Comparison of ENCODE assay signal across 21 mouse cellular contexts in the genomic region with DNA sequence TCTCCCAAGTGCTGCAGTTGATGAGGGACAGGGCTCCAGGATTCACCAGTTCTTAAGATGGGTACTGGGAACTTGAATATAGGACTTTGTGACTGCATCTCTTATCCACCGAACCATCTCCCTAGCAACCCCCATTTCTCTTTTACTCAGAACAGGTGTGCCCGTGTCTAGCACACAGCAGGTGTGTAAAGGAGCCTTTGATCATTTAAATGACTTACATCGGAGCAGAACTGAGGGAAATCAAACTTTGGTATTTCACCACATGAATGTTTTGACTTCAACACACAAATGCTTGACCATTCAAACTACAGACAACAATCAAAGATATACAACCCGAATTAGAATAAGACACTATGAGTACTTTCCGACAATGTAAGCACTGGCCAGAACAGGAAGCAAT.
DNase-seq lines count a peak whose midpoint lies in the region; ATAC-seq and TF ChIP-seq lines count a peak whose summit lies in the region.
"Had no signal": no experiment of that assay in that cellular context is flagged by ENCODE, and none has a peak within 500 bp of the region (broad histone marks: within the 10 kb centered on the region; RNA-seq: fewer than 3 reads in every experiment).

No protein-coding gene starts in this region.

- H3K27me3 ChIP-seq in midbrain, postnatal 0 days (ENCODE audit: insufficient read depth, low read length) = no peaks in the 10 kb centered on the region
- H3K27me3 ChIP-seq: CH12.LX, Patski had no signal

- 76% methylated on average over 5 of the region's 5 CpGs for WGBS in midbrain, postnatal 0 days

- peak overlapping the region; percentile 20 for H3K27ac ChIP-seq in gastrocnemius, adult 2 months
- no peak overlapping the region for H3K27ac ChIP-seq in midbrain, postnatal 0 days (ENCODE audit: low read depth, low read length)

- no peaks in the 10 kb centered on the region for H3K36me3 ChIP-seq in midbrain, postnatal 0 days (ENCODE audit: insufficient read depth, low read length)

- no peaks in the 10 kb centered on the region for H3K9me3 ChIP-seq in midbrain, postnatal 0 days (ENCODE audit: low read length)

- no peak overlapping the region for H3K4me2 ChIP-seq in midbrain, postnatal 0 days (ENCODE audit: low read depth, low read length, poor library complexity, severe bottlenecking)

- no peak overlapping the region for H3K4me3 ChIP-seq in gastrocnemius, adult 2 months
- H3K4me3 ChIP-seq in midbrain, postnatal 0 days (ENCODE audit: low read depth, low read length) = no peak overlapping the region

- no peak for DNase-seq in gastrocnemius, adult 2 months
- DNase-seq in gastrocnemius, adult 18-20 months (ENCODE audit: low spot score) = no peak
- DNase-seq in thymus, postnatal 0 days (ENCODE audit: low spot score) = peak; percentile 16
- no peak for DNase-seq in thymus, postnatal 36 days
- DNase-seq in R1 (ENCODE audit: low read depth, low spot score) = peak; percentile 52
- DNase-seq in midbrain, postnatal 0 days (ENCODE audit: low spot score) = no peak
- DNase-seq: adrenal gland, adult 2 months; adrenal gland, adult 8-10 months; adrenal gland, postnatal 10 days; adrenal gland, postnatal 14 days; adrenal gland, postnatal 25 days; adrenal gland, postnatal 36 days; B cell, adult 2 months; cerebellum, adult 11 months; cerebellum, adult 11-12 months; cerebellum, adult 18-20 months; cerebellum, adult 2 months had no signal

- no peak overlapping the region for H3K9ac ChIP-seq in midbrain, postnatal 0 days (replicated peaks; ENCODE audit: low read length, poor library complexity, severe bottlenecking)

- intact Hi-C loops in gastrocnemius, adult 2 months (cut with DNase I) = no loop called here

- peaks cover 5% of the 10 kb centered on the region; the same call in 1 of the 2 replicates for H3K4me1 ChIP-seq in midbrain, postnatal 0 days (ENCODE audit: insufficient read depth, low read length)

- no peak for TF ChIP-seq CTCF in gastrocnemius, adult 2 months (IDR thresholded peaks at IDR 0.05)
- no peak for TF ChIP-seq CTCF in midbrain, postnatal 0 days (IDR thresholded peaks at IDR 0.05)

- no peak for ATAC-seq in midbrain, postnatal 0 days (ENCODE audit: low FRiP score)
- ATAC-seq: activated CD4-positive, CD25-positive, alpha-beta regulatory T cell, adult 4 months; CD4-positive, CD25-positive, alpha-beta regulatory T cell, adult 4 months; Patski had no signal

Comparison
In these comparisons a context has a peak if more than half of its experiments do, and no peak if none do; other contexts are left out.
1. DNase-seq: peak in thymus, postnatal 0 days (single experiment) and R1 (single experiment); none in gastrocnemius, adult 2 months (single experiment), gastrocnemius, adult 18-20 months (single experiment), thymus, postnatal 36 days (0 of 2) and midbrain, postnatal 0 days (single experiment).